Mouse (Mus musculus): ENCODE data around the gene Col4a2.
A peak's percentile ranks its signal among the peaks of the same experiment; 100 is the strongest.

DNA sequence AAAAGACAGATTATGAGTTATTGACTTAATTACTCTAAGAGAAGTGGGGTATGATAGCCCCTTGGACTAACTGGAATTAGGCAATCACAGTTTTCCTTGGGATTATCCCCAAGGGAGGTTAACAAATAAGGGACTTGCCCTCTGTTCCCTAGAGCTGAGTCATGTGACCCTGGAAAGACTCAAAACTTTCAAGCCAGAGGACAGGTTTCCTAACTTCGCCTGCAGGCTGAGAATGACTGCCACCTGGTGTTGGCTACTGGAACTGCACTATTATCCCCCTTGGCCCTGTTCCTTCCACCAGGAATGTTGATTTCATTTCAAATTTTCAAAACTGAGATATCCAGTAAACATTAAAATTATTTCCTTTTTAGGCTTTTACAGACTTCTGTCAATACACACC is 80.1 kb downstream of the Col4a2 start:
- TF ChIP-seq CTCF (IDR thresholded peaks at IDR 0.05; ENCODE audit: control insufficient read depth, insufficient read depth, insufficient replicate concordance, low read depth, low read length), result peak; percentile 75; the same call in 1 of the 2 replicates
- no peak for TF ChIP-seq POLR2A (IDR thresholded peaks at IDR 0.05; ENCODE audit: control insufficient read depth, low read depth, low read length)
